Mouse (Mus musculus) bone marrow macrophage, adult 2 months (primary cell): Measurements from ENCODE around the gene Plagl1.

Source experiments
- CTCF ChIP-seq: IDR thresholded peaks from 2 replicates; pipeline ENCODE4 v1.5.1; 2012; ENCODE audit warnings: low read depth, mild to moderate bottlenecking, low read length, moderate library complexity
- POLR2A ChIP-seq: IDR thresholded peaks from 2 replicates; pipeline ENCODE4 v1.6.1; 2012; ENCODE audit warnings: mild to moderate bottlenecking, low read depth, low read length, borderline replicate concordance

DNA sequence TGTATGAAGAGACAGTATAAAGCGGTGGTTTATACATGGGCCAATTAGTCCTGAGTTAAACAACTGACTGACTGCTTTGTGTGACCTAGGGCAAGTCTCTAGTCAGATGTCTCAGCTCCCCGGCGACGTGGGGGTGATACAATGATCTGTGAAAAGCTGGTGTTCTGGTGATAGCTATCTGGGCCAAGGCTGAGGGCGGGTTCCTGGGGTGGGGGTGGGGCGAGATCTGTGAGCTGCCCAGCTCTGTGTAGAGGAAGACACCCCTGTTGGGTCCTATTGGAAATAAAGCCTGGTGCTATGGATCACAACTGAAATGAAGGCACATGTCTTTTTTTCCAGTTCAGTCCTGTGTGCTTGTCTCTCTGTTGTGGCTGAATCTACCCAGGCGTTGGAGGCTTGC, 3.2 kb downstream of the Plagl1 start:
- TF ChIP-seq CTCF (no peak), POLR2A (no peak)
